ENCODE assay signal across 8 mouse cellular contexts in genomic region chr9:113645153-113645836, GRCm38 (mm10).
DNase-seq lines count a peak whose midpoint lies in the region; ATAC-seq and TF ChIP-seq lines count a peak whose summit lies in the region.

No protein-coding gene starts in this region.

- no peak overlapping the region for H3K9ac ChIP-seq in liver, adult 2 months (ENCODE audit: low read depth, low read length)
- H3K9ac ChIP-seq in liver, embryonic 12.5 days: no peak overlapping the region
- no peak overlapping the region for H3K9ac ChIP-seq in midbrain, embryonic 16.5 days (ENCODE audit: low read depth, low read length)
- H3K9ac ChIP-seq in stomach, embryonic 14.5 days (replicated peaks; ENCODE audit: low read depth, low read length): no peak overlapping the region

- peak; percentile 40; the same call in 1 of the 2 replicates for TF ChIP-seq CTCF in liver, adult 2 months (IDR thresholded peaks at IDR 0.05; ENCODE audit: low read depth, low read length)

- TF ChIP-seq POLR2A in liver, adult 2 months (IDR thresholded peaks at IDR 0.05; ENCODE audit: extremely low read depth, insufficient read depth, low read length): no peak

- WGBS in liver, adult 2 months: 19% methylated on average over 11 of the region's 11 CpGs
- WGBS in liver, embryonic 12.5 days (ENCODE audit: insufficient replicate concordance): 26% methylated on average over 11 of the region's 11 CpGs
- WGBS in midbrain, embryonic 16.5 days: 15% methylated on average over 8 of the region's 11 CpGs
- WGBS in stomach, embryonic 14.5 days: 16% methylated on average over 11 of the region's 11 CpGs

- H3K4me1 ChIP-seq in liver, adult 2 months (ENCODE audit: control insufficient read depth, insufficient read depth, low read length): no peaks in the 10 kb centered on the region
- H3K4me1 ChIP-seq in liver, embryonic 12.5 days: no peaks in the 10 kb centered on the region
- H3K4me1 ChIP-seq in midbrain, embryonic 16.5 days (ENCODE audit: control insufficient read depth, insufficient read depth, low read length): peaks cover 5% of the 10 kb centered on the region; the same call in 1 of the 2 replicates
- no peaks in the 10 kb centered on the region for H3K4me1 ChIP-seq in stomach, embryonic 14.5 days (ENCODE audit: control insufficient read depth, insufficient read depth, low read length)

- no peak for ATAC-seq in liver, embryonic 12.5 days
- peak; percentile 69 for ATAC-seq in midbrain, embryonic 16.5 days
- peak; percentile 43; the same call in 1 of the 2 replicates for ATAC-seq in stomach, embryonic 14.5 days (ENCODE audit: insufficient number of reproducible peaks, insufficient read depth, low FRiP score, low read depth)

- H3K27ac ChIP-seq in liver, adult 2 months (replicated peaks; ENCODE audit: insufficient read depth, low read depth, low read length): no peak overlapping the region
- no peak overlapping the region for H3K27ac ChIP-seq in liver, embryonic 12.5 days
- no peak overlapping the region for H3K27ac ChIP-seq in midbrain, embryonic 16.5 days (ENCODE audit: low read length)
- no peak overlapping the region for H3K27ac ChIP-seq in stomach, embryonic 14.5 days (ENCODE audit: low read length)

- no peaks in the 10 kb centered on the region for H3K27me3 ChIP-seq in liver, adult 2 months (ENCODE audit: control insufficient read depth, insufficient read depth, low read length)
- no peaks in the 10 kb centered on the region for H3K27me3 ChIP-seq in liver, embryonic 12.5 days (replicated peaks)
- no peaks in the 10 kb centered on the region for H3K27me3 ChIP-seq in midbrain, embryonic 16.5 days (ENCODE audit: control insufficient read depth, insufficient read depth, low read depth, low read length)
- H3K27me3 ChIP-seq in stomach, embryonic 14.5 days (ENCODE audit: control insufficient read depth, insufficient read depth, low read length): no peaks in the 10 kb centered on the region

- intact Hi-C loops in left cerebral cortex, postnatal 10 days (cut with DNase I): loop anchor here (10.0 kb wide), 1 partner anchor 1410 kb away; the partner anchor contains the start of gene Arpp21

- H3K4me2 ChIP-seq in liver, embryonic 12.5 days: no peak overlapping the region
- no peak overlapping the region for H3K4me2 ChIP-seq in midbrain, embryonic 16.5 days (ENCODE audit: low read length)
- H3K4me2 ChIP-seq in stomach, embryonic 14.5 days (replicated peaks; ENCODE audit: low read depth, low read length): no peak overlapping the region

- H3K79me2 ChIP-seq in liver, adult 2 months (ENCODE audit: control insufficient read depth, insufficient read depth, low read length): no peaks in the 10 kb centered on the region

- no peaks in the 10 kb centered on the region for H3K36me3 ChIP-seq in liver, adult 2 months (ENCODE audit: control insufficient read depth, insufficient read depth, low read length)
- no peaks in the 10 kb centered on the region for H3K36me3 ChIP-seq in liver, embryonic 12.5 days
- H3K36me3 ChIP-seq in midbrain, embryonic 16.5 days (ENCODE audit: control insufficient read depth, insufficient read depth, low read length): no peaks in the 10 kb centered on the region
- H3K36me3 ChIP-seq in stomach, embryonic 14.5 days (ENCODE audit: control insufficient read depth, insufficient read depth, low read length): no peaks in the 10 kb centered on the region

- peak; percentile 21 for DNase-seq in liver, adult 2 months (ENCODE audit: extremely low read depth, low read depth, low spot score)
- DNase-seq in cerebellum, adult 8-10 months: peak; percentile 80
- DNase-seq in frontal cortex, adult 2 months (ENCODE audit: extremely low spot score in 1 of 2, low spot score in 1 of 2): peak; percentile 78 to 94
- DNase-seq in induced T-regulatory cell, adult 2 months (ENCODE audit: low read depth): peak; percentile 72
- peak; percentile 73 to 83 for DNase-seq in left cerebral cortex, postnatal 10 days (ENCODE audit: extremely low spot score in 1 of 2, low spot score in 2 of 2)

- H3K9me3 ChIP-seq in liver, embryonic 12.5 days (replicated peaks): no peaks in the 10 kb centered on the region
- H3K9me3 ChIP-seq in midbrain, embryonic 16.5 days (replicated peaks; ENCODE audit: control insufficient read depth, low read length, poor library complexity, severe bottlenecking): no peaks in the 10 kb centered on the region
- H3K9me3 ChIP-seq in stomach, embryonic 14.5 days (ENCODE audit: control insufficient read depth, low read depth, low read length): no peaks in the 10 kb centered on the region

- H3K4me3 ChIP-seq in liver, adult 2 months (ENCODE audit: insufficient read depth, low read depth, low read length): no peak overlapping the region
- H3K4me3 ChIP-seq in liver, embryonic 12.5 days: no peak overlapping the region
- H3K4me3 ChIP-seq in midbrain, embryonic 16.5 days (ENCODE audit: low read depth, low read length): no peak overlapping the region
- H3K4me3 ChIP-seq in stomach, embryonic 14.5 days (ENCODE audit: low read depth, low read length): no peak overlapping the region

Comparison
In these comparisons a context has a peak if more than half of its experiments do, and no peak if none do; other contexts are left out.
1. DNase-seq: peak in every context shown above with its lines; median percentile 86 in frontal cortex, adult 2 months; 80 in cerebellum, adult 8-10 months; 78 in left cerebral cortex, postnatal 10 days; 72 in induced T-regulatory cell, adult 2 months; 21 in liver, adult 2 months.